Mouse (Mus musculus) limb, embryonic 12.5 days (tissue): ENCODE results near the gene Uox. TPM values are rescaled to one million over a fixed set of nuclear protein-coding genes. Genes with fewer than 3 reads are reported as not detected.

Experiments
- ATAC-seq: fragments of 200-750 bp; cut with Nextera tagmentation; 2 replicates; pipeline ENCODE4 v1.8.0; 2017; ENCODE audit warnings: low read depth, moderate TSS enrichment; ENCODE audit not compliant: insufficient number of reproducible peaks, insufficient read depth, low FRiP score, low TSS enrichment
- H3K27ac ChIP-seq: fragments of 300-500 bp; sonication (generic); 2 replicates; pipeline ENCODE4 v1.5.1; 2016; ENCODE audit warnings: mild to moderate bottlenecking, moderate library complexity
- H3K27me3 ChIP-seq: fragments of 300-500 bp; sonication (generic); 2 replicates; pipeline ENCODE4 v1.6.1; 2016; ENCODE audit warnings: mild to moderate bottlenecking, moderate library complexity
- H3K36me3 ChIP-seq: fragments of 300-500 bp; sonication (generic); 2 replicates; pipeline ENCODE4 v1.6.1; 2016; ENCODE audit warnings: mild to moderate bottlenecking, moderate library complexity
- H3K4me1 ChIP-seq: fragments of 300-500 bp; sonication (generic); replicated peaks from 2 replicates; pipeline ENCODE4 v1.6.1; 2016
- H3K4me2 ChIP-seq: fragments of 300-500 bp; sonication (generic); 2 replicates; pipeline ENCODE4 v1.6.1; 2016; ENCODE audit warnings: mild to moderate bottlenecking, moderate library complexity
- H3K4me3 ChIP-seq: fragments of 300-500 bp; sonication (generic); replicated peaks from 2 replicates; pipeline ENCODE4 v1.5.1; 2016; ENCODE audit warnings: mild to moderate bottlenecking
- H3K9ac ChIP-seq: fragments of 300-500 bp; sonication (generic); replicated peaks from 2 replicates; pipeline ENCODE4 v1.6.1; 2016; ENCODE audit warnings: mild to moderate bottlenecking, moderate library complexity
- H3K9me3 ChIP-seq: fragments of 300-500 bp; sonication (generic); 2 replicates; pipeline ENCODE4 v1.6.1; 2016; ENCODE audit warnings: mild to moderate bottlenecking, moderate library complexity
- WGBS: fragments of 180-500 bp; shearing (Covaris S2); methylation state at CpG from one replicate; pipeline ENCODE4 v1.1.7; 2016; 5-methylcytosine and 5-hydroxymethylcytosine counted together
- polyA plus RNA-seq: library from polyadenylated mRNA; unstranded; fragments of >200 nt; fragmentation: Nextera tagmentation; extraction: Ambion mirVana; gene quantifications from 2 replicates; pipeline ENCODE4 v1.2.1, GENCODE M21; 2016

Uox gene
- polyA plus RNA-seq, 1 experiment from 2014 or later: not detected

GRCm38 (mm10) chr3:146659321-146659720, 89.1 kb downstream of the Uox start:
- H3K36me3 ChIP-seq: no peaks in the 10 kb centered on the region
- no peaks in the 10 kb centered on the region for H3K27me3 ChIP-seq
- ATAC-seq: no peak
- H3K4me3 ChIP-seq: no peak overlapping the region
- H3K4me2 ChIP-seq: no peak overlapping the region
- no peak overlapping the region for H3K9ac ChIP-seq
- no peaks in the 10 kb centered on the region for H3K9me3 ChIP-seq
- no peaks in the 10 kb centered on the region for H3K4me1 ChIP-seq
- no peak overlapping the region for H3K27ac ChIP-seq
- WGBS: 94% methylated on average over 5 of the region's 5 CpGs

GRCm38 (mm10) chr3:146661001-146661400, 90.8 kb downstream of the Uox start:
- H3K4me3 ChIP-seq: no peak overlapping the region
- H3K4me1 ChIP-seq: no peaks in the 10 kb centered on the region
- no peak for ATAC-seq
- no peak overlapping the region for H3K4me2 ChIP-seq
- 81% methylated on average over 6 of the region's 6 CpGs for WGBS
- H3K27me3 ChIP-seq: no peaks in the 10 kb centered on the region
- no peaks in the 10 kb centered on the region for H3K9me3 ChIP-seq
- H3K36me3 ChIP-seq: no peaks in the 10 kb centered on the region
- H3K9ac ChIP-seq: no peak overlapping the region
- H3K27ac ChIP-seq: no peak overlapping the region

GRCm38 (mm10) chr3:146661907-146662306, 91.7 kb downstream of the Uox start:
- H3K9ac ChIP-seq: no peak overlapping the region
- no peak overlapping the region for H3K4me3 ChIP-seq
- no peaks in the 10 kb centered on the region for H3K36me3 ChIP-seq
- no peak overlapping the region for H3K4me2 ChIP-seq
- no peaks in the 10 kb centered on the region for H3K9me3 ChIP-seq
- H3K27me3 ChIP-seq: no peaks in the 10 kb centered on the region
- ATAC-seq: no peak
- 86% methylated on average over 7 of the region's 7 CpGs for whole genome bisulfite sequencing
- H3K27ac ChIP-seq: no peak overlapping the region
- H3K4me1 ChIP-seq: no peaks in the 10 kb centered on the region

DNA sequence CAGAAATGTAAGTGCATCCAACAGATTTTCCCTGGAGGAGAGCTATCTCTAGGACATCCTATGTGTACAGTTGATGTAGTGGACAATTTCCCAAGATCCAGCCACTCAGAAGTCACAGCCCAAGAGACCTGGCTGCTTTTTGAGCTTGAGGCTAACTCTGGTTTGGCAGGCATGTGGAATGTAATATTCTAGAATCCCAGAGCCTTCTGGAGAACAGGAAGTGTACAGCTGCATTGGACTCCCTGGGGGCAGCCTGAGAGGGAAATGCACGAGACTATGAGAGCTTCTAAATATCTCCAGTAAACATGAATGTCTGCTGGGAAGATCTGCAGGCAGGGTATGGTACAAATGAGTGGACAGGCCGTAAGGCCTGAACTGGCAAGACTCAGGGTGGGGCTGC, 100.9 kb downstream of the Uox start:
- Histone ChIP-seq H3K27ac (no peak overlapping the region), H3K27me3 (no peaks in the 10 kb centered on the region), H3K4me2 (no peak overlapping the region), H3K36me3 (no peaks in the 10 kb centered on the region), H3K4me1 (no peaks in the 10 kb centered on the region), H3K9me3 (no peaks in the 10 kb centered on the region), H3K4me3 (no peak overlapping the region), H3K9ac (no peak overlapping the region)
- 52% methylated on average over 2 of the region's 2 CpGs for WGBS
- no peak for ATAC-seq

GRCm38 (mm10) chr3:146675101-146675500, 104.9 kb downstream of the Uox start:
- Histone ChIP-seq H3K9ac (no peak overlapping the region), H3K9me3 (no peaks in the 10 kb centered on the region), H3K4me1 (no peaks in the 10 kb centered on the region), H3K27me3 (no peaks in the 10 kb centered on the region), H3K27ac (no peak overlapping the region), H3K36me3 (no peaks in the 10 kb centered on the region), H3K4me2 (no peak overlapping the region), H3K4me3 (no peak overlapping the region)
- no peak for ATAC-seq
- WGBS: 90% methylated on average over 1 of the region's 1 CpGs

GRCm38 (mm10) chr3:146676193-146676592, 106.0 kb downstream of the Uox start:
- no peak overlapping the region for H3K9ac ChIP-seq

DNA sequence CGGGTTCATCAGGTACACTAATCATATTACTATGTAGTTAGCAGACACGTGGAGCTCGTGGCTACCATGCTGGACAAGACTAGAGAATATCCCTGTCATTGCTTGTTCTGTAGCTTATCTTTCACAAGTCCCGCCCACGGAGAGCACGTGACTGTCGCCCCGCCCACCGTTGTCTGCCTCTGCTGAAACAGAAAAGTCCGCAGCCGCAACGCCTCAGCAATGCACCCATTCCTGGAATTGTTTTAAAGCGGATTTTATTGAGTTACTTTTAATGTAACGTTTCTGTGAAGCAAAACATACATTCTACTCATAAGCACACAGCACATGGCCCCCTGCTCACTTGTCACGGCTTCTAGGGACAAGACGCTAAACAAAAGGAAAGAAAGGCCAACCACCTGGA, 109.4 kb downstream of the Uox start:
- no peak for ATAC-seq
- Histone ChIP-seq H3K4me2 (no peak overlapping the region), H3K36me3 (no peaks in the 10 kb centered on the region), H3K4me3 (no peak overlapping the region), H3K27me3 (0 out of 2 replicates have a peak, but pooled peaks cover 3% of the 10 kb centered on the region), H3K9ac (no peak overlapping the region), H3K4me1 (peaks cover 19% of the 10 kb centered on the region), H3K27ac (no peak overlapping the region), H3K9me3 (no peaks in the 10 kb centered on the region)
- 91% methylated on average over 16 of the region's 16 CpGs for WGBS

More at GRCm38 (mm10) chr3:146676193-146676592, 106.0 kb downstream of the Uox start:
- Histone ChIP-seq H3K27me3 (no peaks in the 10 kb centered on the region), H3K4me3 (no peak overlapping the region), H3K4me1 (peaks cover 3% of the 10 kb centered on the region; the same call in 1 of the 2 replicates), H3K4me2 (no peak overlapping the region), H3K9me3 (no peaks in the 10 kb centered on the region), H3K27ac (no peak overlapping the region), H3K36me3 (no peaks in the 10 kb centered on the region)
- ATAC-seq: no peak
- 90% methylated on average over 4 of the region's 4 CpGs for whole genome bisulfite sequencing

- Histone ChIP-seq H3K9ac (no peak overlapping the region), H3K4me3 (no peak overlapping the region), H3K36me3 (no peaks in the 10 kb centered on the region), H3K9me3 (no peaks in the 10 kb centered on the region), H3K4me2 (no peak overlapping the region), H3K27ac (no peak overlapping the region), H3K27me3 (0 out of 2 replicates have a peak, but pooled peaks cover 3% of the 10 kb centered on the region), H3K4me1 (peaks cover 19% of the 10 kb centered on the region)
- no peak for ATAC-seq
- WGBS: 93% methylated on average over 13 of the region's 13 CpGs
These were observed 110.4 kb downstream of the Uox start for GRCm38 (mm10) chr3:146680625-146681024.

GRCm38 (mm10) chr3:146681696-146682095, 111.5 kb downstream of the Uox start:
- Histone ChIP-seq H3K4me1 (peaks cover 23% of the 10 kb centered on the region), H3K27me3 (0 out of 2 replicates have a peak, but pooled peaks cover 3% of the 10 kb centered on the region), H3K9ac (no peak overlapping the region), H3K9me3 (no peaks in the 10 kb centered on the region), H3K4me2 (peak overlapping the region; percentile 39), H3K4me3 (no peak overlapping the region), H3K27ac (peak overlapping the region; percentile 79; the same call in 1 of the 2 replicates), H3K36me3 (no peaks in the 10 kb centered on the region)
- 71% methylated on average over 8 of the region's 8 CpGs for WGBS
- ATAC-seq: no peak

Other genes with a start within 250 kb of the Uox start
- 19.6 and 21.6 TPM in 2 replicates for gene Ssx2ip, start 165.8 kb upstream of the Uox start, polyA plus RNA-seq
- gene Ctbs, start 120.6 kb upstream of the Uox start, polyA plus RNA-seq: 6.4 and 7.2 TPM in 2 replicates
- 7.9 and 8.7 TPM in 2 replicates for gene Spata1, start 70.7 kb upstream of the Uox start, polyA plus RNA-seq
- 1,072 and 1,099 TPM in 2 replicates for gene Gng5, start 70.6 kb upstream of the Uox start, polyA plus RNA-seq
- 62.9 and 66.1 TPM in 2 replicates for gene Rpf1, start 49.0 kb upstream of the Uox start, polyA plus RNA-seq
- not detected in 2 replicates for gene Dnase2b, start 45.2 kb downstream of the Uox start, polyA plus RNA-seq
- not detected in 2 replicates for gene 4930503B20Rik, start 80.9 kb downstream of the Uox start, polyA plus RNA-seq
- gene Samd13, start 115.2 kb downstream of the Uox start, polyA plus RNA-seq: 1.4 and 1.8 TPM in 2 replicates
- 87.3 and 87.7 TPM in 2 replicates for gene Prkacb, start 242.6 kb downstream of the Uox start, polyA plus RNA-seq